32 mouse cellular contexts compared by ENCODE assay signal in the genomic region with DNA sequence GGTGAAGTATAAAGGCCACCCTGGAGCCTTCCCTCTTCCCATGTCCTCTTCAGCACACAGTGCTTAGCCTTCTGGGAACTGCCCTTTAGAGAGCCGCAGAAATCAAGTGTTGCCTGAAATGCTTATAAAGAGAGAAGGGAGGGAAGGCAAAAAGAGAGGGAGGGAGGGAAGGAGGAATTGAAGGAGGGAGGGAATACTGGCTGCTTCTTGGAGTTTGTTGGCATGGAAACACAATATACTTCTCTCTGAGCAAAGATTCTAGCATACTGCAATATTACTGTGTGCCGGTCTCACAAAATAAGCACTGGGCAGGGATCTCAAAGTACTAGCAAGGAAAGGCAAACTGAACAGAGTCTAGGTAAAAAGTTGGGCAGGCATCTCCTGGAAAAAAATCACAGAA.
DNase-seq lines count a peak whose midpoint lies in the region; ATAC-seq and TF ChIP-seq lines count a peak whose summit lies in the region.
"Had no signal": no experiment of that assay in that cellular context is flagged by ENCODE, and none has a peak within 500 bp of the region (broad histone marks: within the 10 kb centered on the region; RNA-seq: fewer than 3 reads in every experiment).

No protein-coding gene starts in this region.

- no peak overlapping the region for H3K27ac ChIP-seq in forebrain, embryonic 16.5 days (ENCODE audit: low read length)
- H3K27ac ChIP-seq in forebrain, embryonic 12.5 days = no peak overlapping the region
- no peak overlapping the region for H3K27ac ChIP-seq in midbrain, embryonic 14.5 days (replicated peaks; ENCODE audit: low read depth, low read length)
- H3K27ac ChIP-seq in midbrain, embryonic 10.5 days (replicated peaks) = no peak overlapping the region
- peak overlapping the region; percentile 44; the same call in 1 of the 2 replicates for H3K27ac ChIP-seq in midbrain, postnatal 0 days (ENCODE audit: low read depth, low read length)
- H3K27ac ChIP-seq: embryonic facial prominence, embryonic 10.5 days; embryonic facial prominence, embryonic 15.5 days; heart, embryonic 13.5 days; hindbrain, embryonic 10.5 days; limb, embryonic 10.5 days; limb, embryonic 15.5 days; liver, embryonic 13.5 days; stomach, postnatal 0 days had no signal

- no peaks in the 10 kb centered on the region for H3K27me3 ChIP-seq in forebrain, embryonic 16.5 days (replicated peaks; ENCODE audit: control insufficient read depth, insufficient read depth, low read length)
- H3K27me3 ChIP-seq in forebrain, embryonic 12.5 days = no peaks in the 10 kb centered on the region
- H3K27me3 ChIP-seq in midbrain, embryonic 14.5 days (ENCODE audit: control insufficient read depth, insufficient read depth, low read length) = no peaks in the 10 kb centered on the region
- H3K27me3 ChIP-seq in midbrain, embryonic 10.5 days (ENCODE audit: low read depth, poor library complexity, severe bottlenecking) = no peaks in the 10 kb centered on the region
- no peaks in the 10 kb centered on the region for H3K27me3 ChIP-seq in midbrain, postnatal 0 days (ENCODE audit: insufficient read depth, low read length)
- H3K27me3 ChIP-seq: embryonic facial prominence, embryonic 15.5 days; heart, embryonic 13.5 days; limb, embryonic 15.5 days; liver, embryonic 13.5 days; megakaryocyte, embryonic 14.5 days; Patski had no signal

- peak; percentile 33 for DNase-seq in midbrain, embryonic 14.5 days
- DNase-seq in midbrain, embryonic 10.5 days (ENCODE audit: low spot score) = no peak
- DNase-seq in brain, adult 2 months (ENCODE audit: low read depth, low spot score) = peak; percentile 41
- peak; percentile 39 for DNase-seq in midbrain, postnatal 0 days (ENCODE audit: low spot score)
- DNase-seq in heart, postnatal 10 days = no peak
- DNase-seq: adrenal gland, postnatal 14 days; cerebellum, adult 8-10 months; cerebellum, postnatal 25 days; gastrocnemius, postnatal 10 days; heart, postnatal 14 days; kidney, adult 9 months; kidney, postnatal 10 days; layer of hippocampus, adult 9-11 months; liver, embryonic 13.5 days; lung, adult 18-20 months; lung, postnatal 4 days; right cerebral cortex, postnatal 4 days; thymus, adult 2 months; thymus, postnatal 36 days had no signal

- H3K9me3 ChIP-seq in forebrain, embryonic 16.5 days (ENCODE audit: control insufficient read depth, low read length) = no peaks in the 10 kb centered on the region
- H3K9me3 ChIP-seq in forebrain, embryonic 12.5 days = no peaks in the 10 kb centered on the region
- H3K9me3 ChIP-seq in midbrain, embryonic 14.5 days (ENCODE audit: control insufficient read depth, low read length) = no peaks in the 10 kb centered on the region
- H3K9me3 ChIP-seq in midbrain, embryonic 10.5 days (replicated peaks) = no peaks in the 10 kb centered on the region
- no peaks in the 10 kb centered on the region for H3K9me3 ChIP-seq in midbrain, postnatal 0 days (ENCODE audit: low read length)
- H3K9me3 ChIP-seq: embryonic facial prominence, embryonic 10.5 days; embryonic facial prominence, embryonic 15.5 days; heart, embryonic 13.5 days; hindbrain, embryonic 10.5 days; limb, embryonic 10.5 days; limb, embryonic 15.5 days; liver, embryonic 13.5 days; megakaryocyte, embryonic 14.5 days had no signal

- WGBS in forebrain, embryonic 16.5 days = 65% methylated on average over 2 of the region's 2 CpGs
- 90% methylated on average over 2 of the region's 2 CpGs for WGBS in forebrain, embryonic 12.5 days
- WGBS in midbrain, embryonic 14.5 days = 84% methylated on average over 2 of the region's 2 CpGs
- WGBS in midbrain, embryonic 10.5 days = 92% methylated on average over 2 of the region's 2 CpGs
- WGBS in midbrain, postnatal 0 days = 53% methylated on average over 2 of the region's 2 CpGs

- intact Hi-C loops in heart, postnatal 10 days (cut with DNase I) = loop anchor here (5.0 kb wide), 1 partner anchor 247 kb away; no protein-coding TSS in a partner anchor

- no peak overlapping the region for H3K9ac ChIP-seq in forebrain, embryonic 16.5 days (replicated peaks; ENCODE audit: low read depth, low read length)
- H3K9ac ChIP-seq in forebrain, embryonic 12.5 days = no peak overlapping the region
- H3K9ac ChIP-seq in midbrain, embryonic 14.5 days (replicated peaks; ENCODE audit: low read length) = no peak overlapping the region
- H3K9ac ChIP-seq in midbrain, postnatal 0 days (replicated peaks; ENCODE audit: low read length, poor library complexity, severe bottlenecking) = no peak overlapping the region
- H3K9ac ChIP-seq: embryonic facial prominence, embryonic 15.5 days; heart, embryonic 13.5 days; limb, embryonic 15.5 days; liver, embryonic 13.5 days had no signal

- ATAC-seq in forebrain, embryonic 16.5 days = peak; percentile 72
- ATAC-seq in forebrain, embryonic 12.5 days (ENCODE audit: low FRiP score) = no peak
- ATAC-seq in midbrain, embryonic 14.5 days (ENCODE audit: low FRiP score, low TSS enrichment) = no peak
- ATAC-seq in midbrain, postnatal 0 days (ENCODE audit: low FRiP score) = peak; percentile 65; the same call in 1 of the 2 replicates
- ATAC-seq: intestine, postnatal 0 days; lung, postnatal 0 days; Patski had no signal

- no peaks in the 10 kb centered on the region for H3K36me3 ChIP-seq in forebrain, embryonic 16.5 days (ENCODE audit: control insufficient read depth, insufficient read depth)
- no peaks in the 10 kb centered on the region for H3K36me3 ChIP-seq in forebrain, embryonic 12.5 days (replicated peaks)
- no peaks in the 10 kb centered on the region for H3K36me3 ChIP-seq in midbrain, embryonic 14.5 days (ENCODE audit: control insufficient read depth, insufficient read depth, low read length)
- no peaks in the 10 kb centered on the region for H3K36me3 ChIP-seq in midbrain, embryonic 10.5 days
- no peaks in the 10 kb centered on the region for H3K36me3 ChIP-seq in midbrain, postnatal 0 days (ENCODE audit: insufficient read depth, low read length)
- H3K36me3 ChIP-seq: embryonic facial prominence, embryonic 10.5 days; embryonic facial prominence, embryonic 15.5 days; heart, embryonic 13.5 days; hindbrain, embryonic 10.5 days; limb, embryonic 10.5 days; limb, embryonic 15.5 days; liver, embryonic 13.5 days had no signal

- no peak overlapping the region for H3K4me3 ChIP-seq in forebrain, embryonic 16.5 days (replicated peaks; ENCODE audit: low read length)
- H3K4me3 ChIP-seq in forebrain, embryonic 12.5 days (replicated peaks) = no peak overlapping the region
- no peak overlapping the region for H3K4me3 ChIP-seq in midbrain, embryonic 14.5 days (replicated peaks; ENCODE audit: low read depth, low read length)
- no peak overlapping the region for H3K4me3 ChIP-seq in midbrain, embryonic 10.5 days
- H3K4me3 ChIP-seq in midbrain, postnatal 0 days (ENCODE audit: low read depth, low read length) = no peak overlapping the region
- H3K4me3 ChIP-seq: embryonic facial prominence, embryonic 10.5 days; embryonic facial prominence, embryonic 15.5 days; heart, embryonic 13.5 days; hindbrain, embryonic 10.5 days; limb, embryonic 10.5 days; limb, embryonic 15.5 days; liver, embryonic 13.5 days; megakaryocyte, embryonic 14.5 days had no signal

- H3K4me2 ChIP-seq in forebrain, embryonic 16.5 days (ENCODE audit: low read length) = no peak overlapping the region
- H3K4me2 ChIP-seq in forebrain, embryonic 12.5 days = no peak overlapping the region
- no peak overlapping the region for H3K4me2 ChIP-seq in midbrain, embryonic 14.5 days (ENCODE audit: low read length)
- no peak overlapping the region for H3K4me2 ChIP-seq in midbrain, postnatal 0 days (ENCODE audit: low read depth, low read length, poor library complexity, severe bottlenecking)
- H3K4me2 ChIP-seq: embryonic facial prominence, embryonic 15.5 days; heart, embryonic 13.5 days; limb, embryonic 15.5 days; liver, embryonic 13.5 days had no signal

- H3K4me1 ChIP-seq in forebrain, embryonic 16.5 days (replicated peaks; ENCODE audit: control insufficient read depth, insufficient read depth, low read length) = no peaks in the 10 kb centered on the region
- 0 out of 2 replicates have a peak, but pooled peaks cover 6% of the 10 kb centered on the region for H3K4me1 ChIP-seq in forebrain, embryonic 12.5 days
- no peaks in the 10 kb centered on the region for H3K4me1 ChIP-seq in midbrain, embryonic 14.5 days (ENCODE audit: control insufficient read depth, insufficient read depth, low read length)
- H3K4me1 ChIP-seq in midbrain, embryonic 10.5 days = peaks cover 5% of the 10 kb centered on the region; the same call in 1 of the 2 replicates
- H3K4me1 ChIP-seq in midbrain, postnatal 0 days (ENCODE audit: insufficient read depth, low read length) = no peaks in the 10 kb centered on the region
- H3K4me1 ChIP-seq: embryonic facial prominence, embryonic 15.5 days; heart, embryonic 13.5 days; limb, embryonic 15.5 days; liver, embryonic 13.5 days; megakaryocyte, embryonic 14.5 days had no signal

- no peak for TF ChIP-seq CTCF in midbrain, postnatal 0 days (IDR thresholded peaks at IDR 0.05)

Comparison
In these comparisons a context has a peak if more than half of its experiments do, and no peak if none do; other contexts are left out.
1. ATAC-seq: peak in forebrain, embryonic 16.5 days (single experiment) and midbrain, postnatal 0 days (single experiment); none in forebrain, embryonic 12.5 days (single experiment) and midbrain, embryonic 14.5 days (single experiment).
2. DNase-seq: peak in midbrain, embryonic 14.5 days (single experiment), brain, adult 2 months (single experiment) and midbrain, postnatal 0 days (single experiment); none in midbrain, embryonic 10.5 days (single experiment) and heart, postnatal 10 days (0 of 2).